In genomic region chr9:64252591-64253020, GRCm38 (mm10) we compare ENCODE assay signal across 8 mouse cellular contexts. TPM values are rescaled to one million over a fixed set of nuclear protein-coding genes. Genes with fewer than 3 reads are reported as not detected.
DNase-seq lines count a peak whose midpoint lies in the region; ATAC-seq and TF ChIP-seq lines count a peak whose summit lies in the region.

No protein-coding gene starts in this region.

- intact Hi-C loops in heart, postnatal 36 days (cut with DNase I) = loop anchor here (1.0 to 5.0 kb wide), 4 partner anchors 18 to 115 kb away; partner anchors contain the start of genes Snapc5 and Uchl4

- H3K4me3 ChIP-seq in CH12.LX (replicated peaks in 1 of 3; ENCODE audit: low read depth in 2 of 3, low read length in 2 of 3, poor library complexity in 1 of 3) = peak overlapping the region; percentile 87 to 96 (median 95)
- H3K4me3 ChIP-seq in erythroblast, embryonic 14.5 days (replicated peaks) = peak overlapping the region; percentile 70
- peak overlapping the region; percentile 80 for H3K4me3 ChIP-seq in limb, embryonic 10.5 days
- H3K4me3 ChIP-seq in midbrain, embryonic 13.5 days (replicated peaks) = peak overlapping the region; percentile 83

- no peak for TF ChIP-seq RAD21 in CH12.LX (IDR thresholded peaks at IDR 0.05; ENCODE audit: low read depth, low read length)

- H3K36me3 ChIP-seq in CH12.LX (replicated peaks in 1 of 2; ENCODE audit: control insufficient read depth in 1 of 2, insufficient read depth in 1 of 2, low read length in 1 of 2) = peaks cover 3 to 6% of the 10 kb centered on the region in 2 experiments
- no peaks in the 10 kb centered on the region; the same call in 1 of the 2 replicates for H3K36me3 ChIP-seq in erythroblast, embryonic 14.5 days (ENCODE audit: control insufficient read depth)
- peaks cover 15% of the 10 kb centered on the region for H3K36me3 ChIP-seq in limb, embryonic 10.5 days
- no peaks in the 10 kb centered on the region for H3K36me3 ChIP-seq in midbrain, embryonic 13.5 days

- H3K9me3 ChIP-seq in CH12.LX (replicated peaks; ENCODE audit: low read length) = no peaks in the 10 kb centered on the region
- no peaks in the 10 kb centered on the region for H3K9me3 ChIP-seq in erythroblast, embryonic 14.5 days (ENCODE audit: control insufficient read depth, low read length)
- H3K9me3 ChIP-seq in limb, embryonic 10.5 days (replicated peaks) = no peaks in the 10 kb centered on the region
- H3K9me3 ChIP-seq in midbrain, embryonic 13.5 days = no peaks in the 10 kb centered on the region

- in situ Hi-C loops in CH12.LX (cut with MboI; ENCODE audit: low pct_ligation_motif_present, low pct_unique_long_range_greater_than_20kb, low sequenced_read_pairs) = loop anchor here (10.0 kb wide), 1 partner anchor 58 kb away; no protein-coding TSS in a partner anchor

- H3K27me3 ChIP-seq in CH12.LX (replicated peaks) = no peaks in the 10 kb centered on the region
- H3K27me3 ChIP-seq in erythroblast, embryonic 14.5 days (ENCODE audit: control insufficient read depth) = no peaks in the 10 kb centered on the region
- H3K27me3 ChIP-seq in limb, embryonic 10.5 days (ENCODE audit: low read depth, poor library complexity, severe bottlenecking) = no peaks in the 10 kb centered on the region
- no peaks in the 10 kb centered on the region for H3K27me3 ChIP-seq in midbrain, embryonic 13.5 days

- DNase-seq in CH12.LX (ENCODE audit: extremely low read depth) = peak; percentile 29
- peak; percentile 42 for DNase-seq in adipocyte (ENCODE audit: low spot score)
- DNase-seq in heart, postnatal 36 days = peak; percentile 18 to 62
- DNase-seq in limb, embryonic 10.5 days (ENCODE audit: low spot score) = peak; percentile 58
- peak; percentile 56 for DNase-seq in testis, postnatal 10 days (ENCODE audit: low spot score)
- DNase-seq in layer of hippocampus, adult 9-10 months (ENCODE audit: low spot score) = no peak

- WGBS in limb, embryonic 10.5 days = under 1% methylated on average over 16 of the region's 16 CpGs
- 0% methylated on average over 16 of the region's 16 CpGs for WGBS in midbrain, embryonic 13.5 days

- 0 out of 4 replicates have a peak, but pooled peaks of 1 of the 2 experiments have one; percentile 5 for TF ChIP-seq CTCF in CH12.LX (conservative IDR thresholded peaks at IDR 0.05 in 1 of 2, IDR thresholded peaks at IDR 0.05 in 1 of 2; ENCODE audit: low read depth in 2 of 2, low read length in 2 of 2)

- peaks cover 12 to 48% of the 10 kb centered on the region in 2 experiments for H3K4me1 ChIP-seq in CH12.LX (ENCODE audit: control insufficient read depth in 1 of 2, insufficient read depth in 2 of 2)
- H3K4me1 ChIP-seq in erythroblast, embryonic 14.5 days (ENCODE audit: control insufficient read depth) = peaks cover 24% of the 10 kb centered on the region
- H3K4me1 ChIP-seq in limb, embryonic 10.5 days = peaks cover 22% of the 10 kb centered on the region
- peaks cover 34% of the 10 kb centered on the region for H3K4me1 ChIP-seq in midbrain, embryonic 13.5 days (replicated peaks)

- no peak; the same call in 1 of the 2 replicates for ATAC-seq in midbrain, embryonic 13.5 days

- peak overlapping the region; percentile 89 for H3K9ac ChIP-seq in CH12.LX (ENCODE audit: insufficient read depth, low read depth)
- peak overlapping the region; percentile 83 for H3K9ac ChIP-seq in midbrain, embryonic 13.5 days (replicated peaks)

- dilution Hi-C loops in CH12.LX (cut with MboI; ENCODE audit: extremely low pct_ligation_motif_present, extremely low pct_unique_long_range_greater_than_20kb, low sequenced_read_pairs) = no loop called here

- TF ChIP-seq EP300 in CH12.LX (IDR thresholded peaks at IDR 0.05; ENCODE audit: low read length) = no peak

- peak overlapping the region; percentile 67 for H3K4me2 ChIP-seq in CH12.LX (ENCODE audit: insufficient read depth, low read depth, poor library complexity, severe bottlenecking)
- H3K4me2 ChIP-seq in midbrain, embryonic 13.5 days (replicated peaks) = peak overlapping the region; percentile 93

- H3K79me2 ChIP-seq in CH12.LX (replicated peaks; ENCODE audit: control insufficient read depth, extremely low read depth, insufficient read depth, poor library complexity, severe bottlenecking) = peaks cover 29% of the 10 kb centered on the region

- TF ChIP-seq POLR2A in CH12.LX (IDR thresholded peaks at IDR 0.05; ENCODE audit: low read depth, low read length) = no peak

- H3K27ac ChIP-seq in CH12.LX (ENCODE audit: insufficient read depth, low read depth) = peak overlapping the region; percentile 65
- H3K27ac ChIP-seq in limb, embryonic 10.5 days = peak overlapping the region; percentile 94
- H3K27ac ChIP-seq in midbrain, embryonic 13.5 days = peak overlapping the region; percentile 85

TF ChIP-seq in CH12.LX, 34 proteins besides CTCF, POLR2A, EP300 and RAD21:
- TF ChIP-seq SIN3A (IDR thresholded peaks at IDR 0.05; ENCODE audit: low read length) = peak; percentile 51
- no peak for TF ChIP-seq BHLHE40 (IDR thresholded peaks at IDR 0.05; ENCODE audit: low read depth, low read length)

RNA-seq across cellular contexts. Expression of gene Map2k1, which starts 0.8 kb away (rescaled TPM):
- 53.0 and 74.0 TPM in 2 replicates for total RNA-seq in CH12.LX (2012; rRNA removed)
- total RNA-seq in CH12.LX (2014; rRNA removed) = 118 and 122 TPM in 2 replicates
- polyA plus RNA-seq in CH12.LX (2012; ENCODE audit: insufficient read length, low read depth) = 54.9 and 56.3 TPM in 2 replicates
- polyA plus RNA-seq in erythroblast, embryonic 14.5 days (2012) = 0.58 and 0.72 TPM in 2 replicates
- total RNA-seq in heart, postnatal 36 days (2021) = 10 to 100 TPM; 50.1 to 52.8 TPM
- 76.5 and 82.6 TPM in 2 replicates for polyA plus RNA-seq in limb, embryonic 10.5 days (2016; fragmentation: Nextera tagmentation; extraction: Ambion mirVana)
- polyA plus RNA-seq in midbrain, embryonic 13.5 days (2015; fragmentation: Nextera tagmentation; extraction: Ambion mirVana) = 41.6 and 46.6 TPM in 2 replicates

RNA-seq across cellular contexts. Expression of gene Uchl4, which starts 17.6 kb away (rescaled TPM):
- total RNA-seq in CH12.LX (2012; rRNA removed) (0.55 and 0.59 TPM in 2 replicates), CH12.LX (2014; rRNA removed) (8.2 and 11.0 TPM in 2 replicates)
- polyA plus RNA-seq in CH12.LX (2012; ENCODE audit: insufficient read length, low read depth) = 16.8 and 21.0 TPM in 2 replicates
- polyA plus RNA-seq in erythroblast, embryonic 14.5 days (2012) = not detected in 2 replicates
- total RNA-seq in heart, postnatal 36 days (2021) = 1 to 10 TPM; 1.8 to 3.1 TPM
- 3.5 and 3.7 TPM in 2 replicates for polyA plus RNA-seq in limb, embryonic 10.5 days (2016; fragmentation: Nextera tagmentation; extraction: Ambion mirVana)
- polyA plus RNA-seq in midbrain, embryonic 13.5 days (2015; fragmentation: Nextera tagmentation; extraction: Ambion mirVana) = 2.8 and 3.7 TPM in 2 replicates

RNA-seq across cellular contexts. Expression of gene Tipin, which starts 28.8 kb away (rescaled TPM):
- total RNA-seq in CH12.LX (2012; rRNA removed) (179 and 248 TPM in 2 replicates), CH12.LX (2014; rRNA removed) (443 and 624 TPM in 2 replicates)
- 204 and 235 TPM in 2 replicates for polyA plus RNA-seq in CH12.LX (2012; ENCODE audit: insufficient read length, low read depth)
- polyA plus RNA-seq in erythroblast, embryonic 14.5 days (2012) = 0.95 and 1.3 TPM in 2 replicates
- total RNA-seq in heart, postnatal 36 days (2021) = 10 to 100 TPM; 10.5 to 10.9 TPM
- 299 and 311 TPM in 2 replicates for polyA plus RNA-seq in limb, embryonic 10.5 days (2016; fragmentation: Nextera tagmentation; extraction: Ambion mirVana)
- 110 and 133 TPM in 2 replicates for polyA plus RNA-seq in midbrain, embryonic 13.5 days (2015; fragmentation: Nextera tagmentation; extraction: Ambion mirVana)

Comparison
In these comparisons a context has a peak if more than half of its experiments do, and no peak if none do; other contexts are left out.
1. RNA of gene Map2k1, which starts 0.8 kb away (polyA plus RNA-seq): 76.5 to 82.6 TPM in limb, embryonic 10.5 days, 54.9 to 56.3 TPM in CH12.LX and 41.6 to 46.6 TPM in midbrain, embryonic 13.5 days; 0.58 to 0.72 TPM in erythroblast, embryonic 14.5 days; every median in the first group is over 10 times any median in the second.
2. RNA of gene Tipin, which starts 28.8 kb away (polyA plus RNA-seq): 299 to 311 TPM in limb, embryonic 10.5 days, 204 to 235 TPM in CH12.LX and 110 to 133 TPM in midbrain, embryonic 13.5 days; 0.95 to 1.3 TPM in erythroblast, embryonic 14.5 days; every median in the first group is over 10 times any median in the second.
3. Peak in every context shown above with its lines, with median percentiles within 50 percentile points of each other: H3K27ac ChIP-seq and H3K4me3 ChIP-seq.